Mouse (Mus musculus) neural tube, embryonic 12.5 days (tissue): Measurements from ENCODE around the gene Gp9. TPM values are rescaled to one million over a fixed set of nuclear protein-coding genes. Genes with fewer than 3 reads are reported as not detected.

Source experiments
- ATAC-seq: fragments of 200-750 bp; cut with Nextera tagmentation; 2 replicates; pipeline ENCODE4 v1.8.0; 2017; ENCODE audit warnings: low read depth, mild to moderate bottlenecking, moderate TSS enrichment, moderate library complexity; ENCODE audit not compliant: low FRiP score
- H3K27ac ChIP-seq: fragments of 300-500 bp; sonication (generic); 2 replicates; pipeline ENCODE4 v1.5.1; 2016
- H3K27me3 ChIP-seq: fragments of 300-500 bp; sonication (generic); replicated peaks from 2 replicates; pipeline ENCODE4 v1.6.1; 2016; ENCODE audit warnings: mild to moderate bottlenecking
- H3K36me3 ChIP-seq: fragments of 300-500 bp; sonication (generic); 2 replicates; pipeline ENCODE4 v1.6.1; 2016; ENCODE audit warnings: mild to moderate bottlenecking
- H3K4me1 ChIP-seq: fragments of 300-500 bp; sonication (generic); 2 replicates; pipeline ENCODE4 v1.6.1; 2016
- H3K4me2 ChIP-seq: fragments of 300-500 bp; sonication (generic); replicated peaks from 2 replicates; pipeline ENCODE4 v1.6.1; 2016; ENCODE audit warnings: mild to moderate bottlenecking
- H3K4me3 ChIP-seq: fragments of 300-500 bp; sonication (generic); 2 replicates; pipeline ENCODE4 v1.5.1; 2016
- H3K9ac ChIP-seq: fragments of 300-500 bp; sonication (generic); 2 replicates; pipeline ENCODE4 v1.6.1; 2016; ENCODE audit warnings: mild to moderate bottlenecking
- H3K9me3 ChIP-seq: fragments of 300-500 bp; sonication (generic); 2 replicates; pipeline ENCODE4 v1.6.1; 2016; ENCODE audit warnings: mild to moderate bottlenecking
- WGBS: fragments of 180-500 bp; shearing (Covaris S2); methylation state at CpG from one replicate; pipeline ENCODE4 v1.1.7; 2016; 5-methylcytosine and 5-hydroxymethylcytosine counted together
- polyA plus RNA-seq: library from polyadenylated mRNA; unstranded; fragments of >200 nt; fragmentation: Nextera tagmentation; extraction: Ambion mirVana; gene quantifications from 2 replicates; pipeline ENCODE4 v1.2.1, GENCODE M21; 2016

Gene Gp9
- polyA plus RNA-seq, 1 experiment from 2014 or later = 1.6 TPM

- H3K27me3 ChIP-seq = no peaks in the 10 kb centered on the region
- H3K36me3 ChIP-seq = no peaks in the 10 kb centered on the region
- no peak for ATAC-seq
- peaks cover 19% of the 10 kb centered on the region for H3K4me1 ChIP-seq
- no peak overlapping the region for H3K27ac ChIP-seq
- H3K9me3 ChIP-seq = no peaks in the 10 kb centered on the region
- H3K9ac ChIP-seq = no peak overlapping the region
- H3K4me2 ChIP-seq = no peak overlapping the region
- no peak overlapping the region for H3K4me3 ChIP-seq
Measured at GRCm38 (mm10) chr6:87740496-87740895, 37.4 kb upstream of the Gp9 start.

GRCm38 (mm10) chr6:87741978-87742377 lies 35.9 kb upstream of the Gp9 start:
- peaks cover 19% of the 10 kb centered on the region for H3K4me1 ChIP-seq
- no peak overlapping the region for H3K4me3 ChIP-seq
- no peak overlapping the region for H3K9ac ChIP-seq
- H3K27me3 ChIP-seq = no peaks in the 10 kb centered on the region
- H3K4me2 ChIP-seq = no peak overlapping the region
- ATAC-seq = no peak
- no peaks in the 10 kb centered on the region for H3K9me3 ChIP-seq
- H3K27ac ChIP-seq = no peak overlapping the region
- 94% methylated on average over 8 of the region's 8 CpGs for WGBS
- H3K36me3 ChIP-seq = no peaks in the 10 kb centered on the region

- WGBS = 83% methylated on average over 5 of the region's 5 CpGs
- H3K4me2 ChIP-seq = no peak overlapping the region
- no peak for ATAC-seq
- H3K36me3 ChIP-seq = no peaks in the 10 kb centered on the region
- no peak overlapping the region for H3K9ac ChIP-seq
- H3K27ac ChIP-seq = no peak overlapping the region
- no peaks in the 10 kb centered on the region for H3K9me3 ChIP-seq
- no peaks in the 10 kb centered on the region for H3K27me3 ChIP-seq
- H3K4me3 ChIP-seq = no peak overlapping the region
- peaks cover 17% of the 10 kb centered on the region for H3K4me1 ChIP-seq
Measured at GRCm38 (mm10) chr6:87742804-87743203, 35.1 kb upstream of the Gp9 start.

- Histone ChIP-seq H3K36me3 (no peaks in the 10 kb centered on the region), H3K27ac (no peak overlapping the region), H3K9me3 (no peaks in the 10 kb centered on the region), H3K27me3 (no peaks in the 10 kb centered on the region), H3K4me1 (peaks cover 12% of the 10 kb centered on the region), H3K9ac (no peak overlapping the region), H3K4me2 (no peak overlapping the region), H3K4me3 (no peak overlapping the region)
- ATAC-seq = no peak
- WGBS = 84% methylated on average over 5 of the region's 5 CpGs
Measured at GRCm38 (mm10) chr6:87743281-87743680, 34.6 kb upstream of the Gp9 start.

GRCm38 (mm10) chr6:87744632-87745031 lies 33.2 kb upstream of the Gp9 start:
- ATAC-seq = no peak
- Histone ChIP-seq H3K27me3 (no peaks in the 10 kb centered on the region), H3K36me3 (no peaks in the 10 kb centered on the region), H3K9ac (no peak overlapping the region), H3K4me1 (0 out of 2 replicates have a peak, but pooled peaks cover 1% of the 10 kb centered on the region), H3K4me2 (no peak overlapping the region), H3K4me3 (no peak overlapping the region), H3K9me3 (no peaks in the 10 kb centered on the region), H3K27ac (no peak overlapping the region)
- 92% methylated on average over 3 of the region's 3 CpGs for WGBS

- Histone ChIP-seq H3K9me3 (no peaks in the 10 kb centered on the region), H3K4me1 (no peaks in the 10 kb centered on the region), H3K9ac (no peak overlapping the region), H3K27ac (no peak overlapping the region), H3K27me3 (no peaks in the 10 kb centered on the region), H3K4me3 (no peak overlapping the region), H3K36me3 (no peaks in the 10 kb centered on the region), H3K4me2 (no peak overlapping the region)
- no peak for ATAC-seq
- 40% methylated on average over 1 of the region's 1 CpGs for WGBS
Measured at GRCm38 (mm10) chr6:87745301-87745700, 32.6 kb upstream of the Gp9 start.

GRCm38 (mm10) chr6:87746059-87746458 lies 31.8 kb upstream of the Gp9 start:
- no peak overlapping the region for H3K4me3 ChIP-seq
- WGBS = 74% methylated on average over 3 of the region's 3 CpGs
- no peak overlapping the region for H3K9ac ChIP-seq

GRCm38 (mm10) chr6:87746849-87747248 lies 31.0 kb upstream of the Gp9 start:
- Histone ChIP-seq H3K27me3 (no peaks in the 10 kb centered on the region), H3K36me3 (peaks cover 3% of the 10 kb centered on the region; the same call in 1 of the 2 replicates), H3K9ac (no peak overlapping the region), H3K4me3 (no peak overlapping the region), H3K9me3 (no peaks in the 10 kb centered on the region), H3K4me2 (no peak overlapping the region), H3K27ac (no peak overlapping the region), H3K4me1 (no peaks in the 10 kb centered on the region)
- ATAC-seq = no peak
- 85% methylated on average over 2 of the region's 2 CpGs for WGBS

More at GRCm38 (mm10) chr6:87746059-87746458, 31.8 kb upstream of the Gp9 start:
- Histone ChIP-seq H3K36me3 (peaks cover 3% of the 10 kb centered on the region; the same call in 1 of the 2 replicates), H3K4me2 (no peak overlapping the region), H3K9me3 (no peaks in the 10 kb centered on the region), H3K4me1 (no peaks in the 10 kb centered on the region), H3K27ac (no peak overlapping the region), H3K27me3 (no peaks in the 10 kb centered on the region)
- no peak for ATAC-seq

GRCm38 (mm10) chr6:87748078-87748477 lies 29.8 kb upstream of the Gp9 start:
- no peak overlapping the region for H3K4me3 ChIP-seq
- no peak for ATAC-seq
- no peaks in the 10 kb centered on the region for H3K27me3 ChIP-seq

GRCm38 (mm10) chr6:87748531-87748930 lies 29.3 kb upstream of the Gp9 start:
- no peak for ATAC-seq
- WGBS = 91% methylated on average over 6 of the region's 6 CpGs

More at GRCm38 (mm10) chr6:87748078-87748477, 29.8 kb upstream of the Gp9 start:
- H3K27ac ChIP-seq = no peak overlapping the region
- WGBS = 87% methylated on average over 2 of the region's 2 CpGs
- H3K9me3 ChIP-seq = no peaks in the 10 kb centered on the region
- no peak overlapping the region for H3K9ac ChIP-seq
- no peaks in the 10 kb centered on the region for H3K4me1 ChIP-seq
- peaks cover 3% of the 10 kb centered on the region; the same call in 1 of the 2 replicates for H3K36me3 ChIP-seq
- H3K4me2 ChIP-seq = no peak overlapping the region

GRCm38 (mm10) chr6:87750184-87750910 lies 27.5 kb upstream of the Gp9 start:
- Histone ChIP-seq H3K27ac (no peak overlapping the region), H3K9ac (no peak overlapping the region), H3K4me3 (no peak overlapping the region), H3K4me1 (no peaks in the 10 kb centered on the region), H3K27me3 (no peaks in the 10 kb centered on the region), H3K4me2 (no peak overlapping the region), H3K36me3 (peaks cover 8% of the 10 kb centered on the region), H3K9me3 (no peaks in the 10 kb centered on the region)
- 91% methylated on average over 8 of the region's 8 CpGs for WGBS
- ATAC-seq = no peak

More at GRCm38 (mm10) chr6:87748531-87748930, 29.3 kb upstream of the Gp9 start:
- no peak overlapping the region for H3K9ac ChIP-seq
- H3K4me3 ChIP-seq = no peak overlapping the region
- H3K27me3 ChIP-seq = no peaks in the 10 kb centered on the region
- no peaks in the 10 kb centered on the region for H3K9me3 ChIP-seq
- H3K4me2 ChIP-seq = no peak overlapping the region
- H3K4me1 ChIP-seq = no peaks in the 10 kb centered on the region
- no peak overlapping the region for H3K27ac ChIP-seq
- H3K36me3 ChIP-seq = peaks cover 3% of the 10 kb centered on the region; the same call in 1 of the 2 replicates

- no peak overlapping the region for H3K27ac ChIP-seq
- ATAC-seq = no peak
Measured at GRCm38 (mm10) chr6:87751574-87751973, 26.3 kb upstream of the Gp9 start.

GRCm38 (mm10) chr6:87755196-87755595 lies 22.7 kb upstream of the Gp9 start:
- ATAC-seq = no peak
- Histone ChIP-seq H3K9ac (no peak overlapping the region), H3K4me2 (no peak overlapping the region), H3K27ac (no peak overlapping the region), H3K9me3 (no peaks in the 10 kb centered on the region), H3K36me3 (peaks cover 20% of the 10 kb centered on the region), H3K4me1 (no peaks in the 10 kb centered on the region), H3K4me3 (no peak overlapping the region), H3K27me3 (no peaks in the 10 kb centered on the region)
- WGBS = 96% methylated on average over 4 of the region's 4 CpGs

More at GRCm38 (mm10) chr6:87751574-87751973, 26.3 kb upstream of the Gp9 start:
- Histone ChIP-seq H3K9ac (no peak overlapping the region), H3K4me3 (no peak overlapping the region), H3K36me3 (peaks cover 14% of the 10 kb centered on the region), H3K4me1 (no peaks in the 10 kb centered on the region), H3K27me3 (no peaks in the 10 kb centered on the region), H3K9me3 (no peaks in the 10 kb centered on the region), H3K4me2 (no peak overlapping the region)
- 95% methylated on average over 6 of the region's 6 CpGs for WGBS
